Mouse (Mus musculus) embryonic facial prominence, embryonic 15.5 days (tissue): Measurements from ENCODE around the gene Btbd11. TPM values are rescaled to one million over a fixed set of nuclear protein-coding genes. Genes with fewer than 3 reads are reported as not detected.

Source experiments
- ATAC-seq: fragments of 200-750 bp; cut with Nextera tagmentation; 2 replicates; pipeline ENCODE4 v1.8.0; 2017; ENCODE audit warnings: low read depth, moderate TSS enrichment; ENCODE audit not compliant: insufficient number of reproducible peaks, low FRiP score, low TSS enrichment
- H3K27ac ChIP-seq: fragments of 300-500 bp; sonication (generic); replicated peaks from 2 replicates; pipeline ENCODE4 v1.5.1; 2015; ENCODE audit warnings: mild to moderate bottlenecking, inconsistent platforms
- H3K27me3 ChIP-seq: fragments of 300-500 bp; sonication (generic); 2 replicates; pipeline ENCODE4 v1.6.1; 2015; ENCODE audit warnings: inconsistent platforms
- H3K36me3 ChIP-seq: fragments of 300-500 bp; sonication (generic); 2 replicates; pipeline ENCODE4 v1.6.1; 2015; ENCODE audit warnings: mild to moderate bottlenecking, inconsistent platforms
- H3K4me1 ChIP-seq: fragments of 300-500 bp; sonication (generic); 2 replicates; pipeline ENCODE4 v1.6.1; 2015; ENCODE audit warnings: inconsistent platforms
- H3K4me2 ChIP-seq: fragments of 300-500 bp; sonication (generic); replicated peaks from 2 replicates; pipeline ENCODE4 v1.6.1; 2015; ENCODE audit warnings: mild to moderate bottlenecking, inconsistent platforms
- H3K4me3 ChIP-seq: fragments of 300-500 bp; sonication (generic); replicated peaks from 2 replicates; pipeline ENCODE4 v1.5.1; 2015; ENCODE audit warnings: mild to moderate bottlenecking, inconsistent platforms
- H3K9ac ChIP-seq: fragments of 300-500 bp; sonication (generic); 2 replicates; pipeline ENCODE4 v1.6.1; 2015; ENCODE audit warnings: inconsistent platforms
- H3K9me3 ChIP-seq: fragments of 300-500 bp; sonication (generic); replicated peaks from 2 replicates; pipeline ENCODE4 v1.6.1; 2016; ENCODE audit warnings: inconsistent platforms
- WGBS: fragments of 180-500 bp; shearing (Covaris S2); methylation state at CpG from one replicate; pipeline ENCODE4 v1.1.7; 2015; 5-methylcytosine and 5-hydroxymethylcytosine counted together
- polyA plus RNA-seq: library from polyadenylated mRNA; unstranded; fragments of >200 nt; fragmentation: Nextera tagmentation; extraction: Ambion mirVana; gene quantifications from 2 replicates; pipeline ENCODE4 v1.2.1, GENCODE M21; 2015

Gene Btbd11
- polyA plus RNA-seq, 1 experiment from 2014 or later, result 6.5 TPM

- Histone ChIP-seq H3K9me3 (no peaks in the 10 kb centered on the region), H3K4me1 (peaks cover 18% of the 10 kb centered on the region), H3K27ac (no peak overlapping the region), H3K9ac (no peak overlapping the region), H3K36me3 (no peaks in the 10 kb centered on the region), H3K4me2 (no peak overlapping the region), H3K4me3 (no peak overlapping the region), H3K27me3 (no peaks in the 10 kb centered on the region)
- no peak for ATAC-seq
- 77% methylated on average over 2 of the region's 2 CpGs for WGBS
Observed at GRCm38 (mm10) chr10:85526657-85527056, 140.0 kb downstream of the Btbd11 start.

GRCm38 (mm10) chr10:85527722-85528121 lies 141.1 kb downstream of the Btbd11 start:
- Histone ChIP-seq H3K27me3 (no peaks in the 10 kb centered on the region), H3K4me3 (no peak overlapping the region), H3K9ac (no peak overlapping the region), H3K4me1 (peaks cover 18% of the 10 kb centered on the region), H3K9me3 (no peaks in the 10 kb centered on the region), H3K36me3 (no peaks in the 10 kb centered on the region), H3K4me2 (no peak overlapping the region), H3K27ac (no peak overlapping the region)
- no peak for ATAC-seq
- WGBS, result 49% methylated on average over 4 of the region's 4 CpGs

GRCm38 (mm10) chr10:85533192-85533710 lies 146.6 kb downstream of the Btbd11 start:
- Histone ChIP-seq H3K9ac (no peak overlapping the region), H3K4me1 (no peaks in the 10 kb centered on the region), H3K27ac (no peak overlapping the region), H3K4me2 (no peak overlapping the region), H3K27me3 (no peaks in the 10 kb centered on the region; the same call in 1 of the 2 replicates), H3K36me3 (no peaks in the 10 kb centered on the region), H3K4me3 (no peak overlapping the region), H3K9me3 (no peaks in the 10 kb centered on the region)
- no peak for ATAC-seq
- 48% methylated on average over 7 of the region's 7 CpGs for WGBS

- no peaks in the 10 kb centered on the region for H3K4me1 ChIP-seq
- no peak overlapping the region for H3K27ac ChIP-seq
- H3K9me3 ChIP-seq, result no peaks in the 10 kb centered on the region
- whole genome bisulfite sequencing, result 80% methylated on average over 11 of the region's 11 CpGs
- ATAC-seq, result no peak
- H3K27me3 ChIP-seq, result no peaks in the 10 kb centered on the region; the same call in 1 of the 2 replicates
- H3K9ac ChIP-seq, result no peak overlapping the region
- H3K4me3 ChIP-seq, result no peak overlapping the region
- H3K4me2 ChIP-seq, result no peak overlapping the region
- no peaks in the 10 kb centered on the region for H3K36me3 ChIP-seq
Observed at GRCm38 (mm10) chr10:85538051-85538753, 151.6 kb downstream of the Btbd11 start.

- no peaks in the 10 kb centered on the region for H3K36me3 ChIP-seq
- no peak for ATAC-seq
- H3K9ac ChIP-seq, result no peak overlapping the region
- H3K9me3 ChIP-seq, result no peaks in the 10 kb centered on the region
- no peak overlapping the region for H3K4me2 ChIP-seq
- H3K4me1 ChIP-seq, result no peaks in the 10 kb centered on the region
- no peak overlapping the region for H3K4me3 ChIP-seq
- H3K27ac ChIP-seq, result no peak overlapping the region
- H3K27me3 ChIP-seq, result no peaks in the 10 kb centered on the region
- WGBS, result 30% methylated on average over 8 of the region's 8 CpGs
Observed at GRCm38 (mm10) chr10:85539510-85540120, 153.0 kb downstream of the Btbd11 start.

- Histone ChIP-seq H3K27ac (no peak overlapping the region), H3K36me3 (no peaks in the 10 kb centered on the region), H3K9ac (no peak overlapping the region), H3K27me3 (no peaks in the 10 kb centered on the region), H3K9me3 (no peaks in the 10 kb centered on the region), H3K4me3 (no peak overlapping the region), H3K4me2 (no peak overlapping the region), H3K4me1 (no peaks in the 10 kb centered on the region)
- WGBS, result 88% methylated on average over 13 of the region's 13 CpGs
- no peak for ATAC-seq
Observed at GRCm38 (mm10) chr10:85540311-85541093, 153.9 kb downstream of the Btbd11 start.

- Histone ChIP-seq H3K9ac (no peak overlapping the region), H3K4me3 (no peak overlapping the region), H3K27ac (no peak overlapping the region), H3K9me3 (no peaks in the 10 kb centered on the region), H3K36me3 (no peaks in the 10 kb centered on the region), H3K4me2 (no peak overlapping the region), H3K27me3 (no peaks in the 10 kb centered on the region), H3K4me1 (no peaks in the 10 kb centered on the region)
- no peak for ATAC-seq
- WGBS, result 70% methylated on average over 3 of the region's 3 CpGs
Observed at GRCm38 (mm10) chr10:85541481-85541880, 154.9 kb downstream of the Btbd11 start.

GRCm38 (mm10) chr10:85541892-85542630 lies 155.4 kb downstream of the Btbd11 start:
- Histone ChIP-seq H3K4me2 (no peak overlapping the region), H3K4me3 (no peak overlapping the region), H3K4me1 (no peaks in the 10 kb centered on the region), H3K9ac (no peak overlapping the region), H3K27ac (no peak overlapping the region), H3K27me3 (no peaks in the 10 kb centered on the region), H3K36me3 (no peaks in the 10 kb centered on the region), H3K9me3 (no peaks in the 10 kb centered on the region)
- WGBS, result 88% methylated on average over 14 of the region's 14 CpGs
- no peak for ATAC-seq

GRCm38 (mm10) chr10:85543281-85543680 lies 156.7 kb downstream of the Btbd11 start:
- 90% methylated on average over 2 of the region's 2 CpGs for WGBS

GRCm38 (mm10) chr10:85544991-85545390 lies 158.4 kb downstream of the Btbd11 start:
- no peak for ATAC-seq
- 39% methylated on average over 5 of the region's 5 CpGs for WGBS
- no peaks in the 10 kb centered on the region for H3K9me3 ChIP-seq

More at GRCm38 (mm10) chr10:85543281-85543680, 156.7 kb downstream of the Btbd11 start:
- Histone ChIP-seq H3K9ac (no peak overlapping the region), H3K4me3 (no peak overlapping the region), H3K9me3 (no peaks in the 10 kb centered on the region), H3K27ac (no peak overlapping the region), H3K4me1 (no peaks in the 10 kb centered on the region), H3K36me3 (no peaks in the 10 kb centered on the region), H3K27me3 (no peaks in the 10 kb centered on the region), H3K4me2 (no peak overlapping the region)
- no peak for ATAC-seq

GRCm38 (mm10) chr10:85555193-85555592 lies 168.6 kb downstream of the Btbd11 start:
- Histone ChIP-seq H3K27me3 (no peaks in the 10 kb centered on the region), H3K4me2 (no peak overlapping the region), H3K4me3 (no peak overlapping the region), H3K9me3 (no peaks in the 10 kb centered on the region), H3K9ac (no peak overlapping the region), H3K4me1 (no peaks in the 10 kb centered on the region), H3K27ac (no peak overlapping the region), H3K36me3 (no peaks in the 10 kb centered on the region)
- ATAC-seq, result no peak
- WGBS, result 48% methylated on average over 8 of the region's 8 CpGs

More at GRCm38 (mm10) chr10:85544991-85545390, 158.4 kb downstream of the Btbd11 start:
- Histone ChIP-seq H3K27ac (no peak overlapping the region), H3K4me3 (no peak overlapping the region), H3K27me3 (no peaks in the 10 kb centered on the region), H3K9ac (no peak overlapping the region), H3K36me3 (no peaks in the 10 kb centered on the region), H3K4me1 (no peaks in the 10 kb centered on the region), H3K4me2 (no peak overlapping the region)
